ENCODE assay signal across 15 mouse cellular contexts in genomic region chr12:76290271-76290670, GRCm38 (mm10). TPM values are rescaled to one million over a fixed set of nuclear protein-coding genes. Genes with fewer than 3 reads are reported as not detected.
A peak's percentile ranks its signal among the peaks of the same experiment; 100 is the strongest.
DNase-seq lines count a peak whose midpoint lies in the region; ATAC-seq and TF ChIP-seq lines count a peak whose summit lies in the region.
"Had no signal": no experiment of that assay in that cellular context is flagged by ENCODE, and none has a peak within 500 bp of the region (broad histone marks: within the 10 kb centered on the region; RNA-seq: fewer than 3 reads in every experiment).

No protein-coding gene starts in this region.

- peak; percentile 64 for TF ChIP-seq CTCF in heart, adult 2 months (IDR thresholded peaks at IDR 0.05)
- TF ChIP-seq CTCF in lung, embryonic 14.5 days (IDR thresholded peaks at IDR 0.05; ENCODE audit: low read depth): peak; percentile 40
- peak; percentile 33 for TF ChIP-seq CTCF in ES-Bruce4 (IDR thresholded peaks at IDR 0.05; ENCODE audit: low read depth, low read length)

- intact Hi-C loops in heart, adult 2 months (cut with DNase I): no loop called here
- intact Hi-C loops in heart, postnatal 25 days (cut with DNase I): no loop called here

- no peaks in the 10 kb centered on the region for H3K4me1 ChIP-seq in heart, adult 2 months (ENCODE audit: control insufficient read depth, insufficient read depth, low read length)
- no peaks in the 10 kb centered on the region for H3K4me1 ChIP-seq in lung, embryonic 14.5 days (ENCODE audit: insufficient read depth)
- no peaks in the 10 kb centered on the region for H3K4me1 ChIP-seq in ES-Bruce4 (ENCODE audit: control insufficient read depth, insufficient read depth, low read length)
- H3K4me1 ChIP-seq: liver, embryonic 13.5 days; stomach, embryonic 15.5 days had no signal

- WGBS in heart, adult 2 months: 100% methylated on average over 2 of the region's 2 CpGs
- WGBS in lung, embryonic 14.5 days: 89% methylated on average over 2 of the region's 2 CpGs

- TF ChIP-seq POLR2A in heart, adult 2 months (IDR thresholded peaks at IDR 0.05; ENCODE audit: insufficient read depth, low read depth, low read length): no peak
- TF ChIP-seq POLR2A in ES-Bruce4 (IDR thresholded peaks at IDR 0.05; ENCODE audit: insufficient read depth, low read length): no peak

- DNase-seq in heart, adult 2 months: no peak
- DNase-seq in heart, postnatal 25 days (ENCODE audit: low spot score): no peak
- DNase-seq in lung, embryonic 14.5 days: no peak
- no peak for DNase-seq in lung, postnatal 36 days
- DNase-seq in urinary bladder, postnatal 14 days (ENCODE audit: low spot score): no peak
- no peak for DNase-seq in kidney, postnatal 14 days
- DNase-seq: adrenal gland, postnatal 14 days; liver, embryonic 13.5 days had no signal

- no peak overlapping the region for H3K27ac ChIP-seq in heart, adult 2 months
- H3K27ac ChIP-seq in lung, embryonic 14.5 days (ENCODE audit: low read depth): no peak overlapping the region
- no peak overlapping the region for H3K27ac ChIP-seq in ES-Bruce4 (ENCODE audit: insufficient read depth, low read length)
- H3K27ac ChIP-seq: liver, embryonic 13.5 days; stomach, embryonic 15.5 days had no signal

- TF ChIP-seq EP300 in heart, adult 2 months (IDR thresholded peaks at IDR 0.05; ENCODE audit: insufficient read depth, low read depth, low read length): no peak
- no peak for TF ChIP-seq EP300 in ES-Bruce4 (IDR thresholded peaks at IDR 0.05; ENCODE audit: insufficient read depth, low read depth, low read length)

- no peak overlapping the region for H3K4me2 ChIP-seq in lung, embryonic 14.5 days
- H3K4me2 ChIP-seq: heart, embryonic 11.5 days; liver, embryonic 13.5 days; stomach, embryonic 15.5 days had no signal

- no peak overlapping the region for H3K9ac ChIP-seq in heart, adult 2 months (ENCODE audit: low read depth, low read length)
- H3K9ac ChIP-seq in lung, embryonic 14.5 days: no peak overlapping the region
- H3K9ac ChIP-seq in ES-Bruce4 (ENCODE audit: low read depth, poor library complexity, severe bottlenecking): no peak overlapping the region
- H3K9ac ChIP-seq: liver, embryonic 13.5 days; stomach, embryonic 15.5 days had no signal

- no peaks in the 10 kb centered on the region for H3K79me2 ChIP-seq in heart, adult 2 months (replicated peaks; ENCODE audit: control insufficient read depth, insufficient read depth, low read length)

- H3K27me3 ChIP-seq in heart, adult 2 months (ENCODE audit: control insufficient read depth, insufficient read depth, low read length): no peaks in the 10 kb centered on the region
- H3K27me3 ChIP-seq in lung, embryonic 14.5 days (ENCODE audit: insufficient read depth, low read length): no peaks in the 10 kb centered on the region
- no peaks in the 10 kb centered on the region for H3K27me3 ChIP-seq in ES-Bruce4 (ENCODE audit: control insufficient read depth, insufficient read depth, low read length, poor library complexity, severe bottlenecking)
- H3K27me3 ChIP-seq: liver, embryonic 13.5 days; stomach, embryonic 15.5 days had no signal

- no peak overlapping the region for H3K4me3 ChIP-seq in heart, adult 2 months
- no peak overlapping the region for H3K4me3 ChIP-seq in lung, embryonic 14.5 days (ENCODE audit: low read depth, low read length)
- no peak overlapping the region for H3K4me3 ChIP-seq in ES-Bruce4 (ENCODE audit: low read depth, low read length)
- H3K4me3 ChIP-seq: liver, embryonic 13.5 days; stomach, embryonic 15.5 days had no signal

- no peaks in the 10 kb centered on the region for H3K36me3 ChIP-seq in heart, adult 2 months (ENCODE audit: control insufficient read depth, insufficient read depth, low read length)
- peaks cover 75% of the 10 kb centered on the region for H3K36me3 ChIP-seq in lung, embryonic 14.5 days (ENCODE audit: insufficient read depth)
- peaks cover 73% of the 10 kb centered on the region for H3K36me3 ChIP-seq in ES-Bruce4 (ENCODE audit: control insufficient read depth, insufficient read depth, low read length, poor library complexity, severe bottlenecking)

- H3K9me3 ChIP-seq in lung, embryonic 14.5 days (ENCODE audit: low read depth, low read length): no peaks in the 10 kb centered on the region
- H3K9me3 ChIP-seq in ES-Bruce4 (replicated peaks; ENCODE audit: control insufficient read depth, insufficient read depth, low read length, poor library complexity, severe bottlenecking): no peaks in the 10 kb centered on the region
- H3K9me3 ChIP-seq: liver, embryonic 13.5 days; stomach, embryonic 15.5 days had no signal

- ATAC-seq in lung, embryonic 14.5 days (ENCODE audit: insufficient read depth): no peak
- ATAC-seq in megakaryocyte-erythroid progenitor cell, adult 5-6 weeks (replicated peaks; ENCODE audit: low FRiP score, low TSS enrichment, poor library complexity, severe bottlenecking): 0 out of 2 replicates have a peak, but pooled peaks have one; percentile 18

RNA-seq across cellular contexts. Expression of gene Akap5, which starts 34.4 kb away (rescaled TPM):
- 1 to 10 TPM; 1.0 to 1.7 TPM for total RNA-seq in heart, adult 2 months (2021)
- 1.1 and 2.3 TPM in 2 replicates for polyA plus RNA-seq in heart, adult 2 months (2012; rRNA removed)
- total RNA-seq in heart, postnatal 25 days (2021): 1 to 10 TPM; 2.1 to 2.7 TPM
- 24.2 and 25.7 TPM in 2 replicates for polyA plus RNA-seq in lung, embryonic 14.5 days (2014; fragmentation: Nextera tagmentation; extraction: Ambion mirVana)
- polyA plus RNA-seq in ES-Bruce4 (2011; ENCODE audit: insufficient read depth, insufficient read length, low read depth, missing spikeins): 9.3 and 11.1 TPM in 2 replicates
- 1.2 and 2.6 TPM in 2 replicates for total RNA-seq in megakaryocyte-erythroid progenitor cell, adult 5-6 weeks (2014; fragmentation: Nextera tagmentation)
- 2.1 and 4.8 TPM in 2 replicates for total RNA-seq in megakaryocyte-erythroid progenitor cell, adult 5-6 weeks (2017)

RNA-seq across cellular contexts. Expression of gene Mthfd1, which starts 35.2 kb away (rescaled TPM):
- total RNA-seq in heart, adult 2 months (2021): 10 to 100 TPM; 27.4 to 30.2 TPM
- 16.9 and 25.6 TPM in 2 replicates for polyA plus RNA-seq in heart, adult 2 months (2012; rRNA removed)
- 10 to 100 TPM; 29.1 to 31.4 TPM for total RNA-seq in heart, postnatal 25 days (2021)
- 99.8 and 104 TPM in 2 replicates for polyA plus RNA-seq in lung, embryonic 14.5 days (2014; fragmentation: Nextera tagmentation; extraction: Ambion mirVana)
- 237 and 239 TPM in 2 replicates for polyA plus RNA-seq in ES-Bruce4 (2011; ENCODE audit: insufficient read depth, insufficient read length, low read depth, missing spikeins)
- 306 and 318 TPM in 2 replicates for total RNA-seq in megakaryocyte-erythroid progenitor cell, adult 5-6 weeks (2014; fragmentation: Nextera tagmentation)
- total RNA-seq in megakaryocyte-erythroid progenitor cell, adult 5-6 weeks (2017): 467 and 637 TPM in 2 replicates

RNA-seq across cellular contexts. Expression of gene Tex21, which starts 43.7 kb away (rescaled TPM):
- not detected for total RNA-seq in heart, adult 2 months (2021)
- not detected in 2 replicates for polyA plus RNA-seq in heart, adult 2 months (2012; rRNA removed)
- total RNA-seq in heart, postnatal 25 days (2021): not detected
- not detected in 2 replicates for polyA plus RNA-seq in lung, embryonic 14.5 days (2014; fragmentation: Nextera tagmentation; extraction: Ambion mirVana)
- polyA plus RNA-seq in ES-Bruce4 (2011; ENCODE audit: insufficient read depth, insufficient read length, low read depth, missing spikeins): 8.8 and 8.9 TPM in 2 replicates
- 2.0 TPM in 1 of 2 replicates, not detected in the other for total RNA-seq in megakaryocyte-erythroid progenitor cell, adult 5-6 weeks (2014; fragmentation: Nextera tagmentation)
- total RNA-seq in megakaryocyte-erythroid progenitor cell, adult 5-6 weeks (2017): 1.9 and 2.9 TPM in 2 replicates
- total RNA-seq: adrenal gland, postnatal 14 days; layer of hippocampus, postnatal 10 days had no signal
- polyA plus RNA-seq: forebrain, embryonic 11.5 days; heart, embryonic 11.5 days; intestine, embryonic 14.5 days; stomach, embryonic 15.5 days had no signal

Comparison
In these comparisons a context has a peak if more than half of its experiments do, and no peak if none do; other contexts are left out.
1. RNA of gene Mthfd1, which starts 35.2 kb away (total RNA-seq): 306 to 637 TPM in megakaryocyte-erythroid progenitor cell, adult 5-6 weeks; 29.1 to 31.4 TPM in heart, postnatal 25 days and 27.4 to 30.2 TPM in heart, adult 2 months; every median in the first group is over 4 times any median in the second.
2. Peak in every context shown above with its lines, with median percentiles within 50 percentile points of each other: CTCF ChIP-seq.